Mouse (Mus musculus): ENCODE data around the gene Camta1.

Gene Camta1

GRCm38 (mm10) chr4:151666411-151666901 lies 195.2 kb downstream of the Camta1 start:
- DNase-seq, result peak; percentile 55 to 78

- no peak for DNase-seq
Measured at GRCm38 (mm10) chr4:151661486-151661885, 200.2 kb downstream of the Camta1 start.

- DNase-seq, result no peak
Measured at GRCm38 (mm10) chr4:151656427-151656826, 205.2 kb downstream of the Camta1 start.

- no peak for DNase-seq
Measured at GRCm38 (mm10) chr4:151655637-151656385, 205.9 kb downstream of the Camta1 start.

GRCm38 (mm10) chr4:151655227-151655626 lies 206.4 kb downstream of the Camta1 start:
- DNase-seq, result no peak

GRCm38 (mm10) chr4:151642418-151642817 lies 219.3 kb downstream of the Camta1 start:
- no peak for DNase-seq

- no peak for DNase-seq
Measured at GRCm38 (mm10) chr4:151640971-151641370, 220.7 kb downstream of the Camta1 start.

GRCm38 (mm10) chr4:151638941-151639340 lies 222.7 kb downstream of the Camta1 start:
- peak; percentile 55 to 71 for DNase-seq

GRCm38 (mm10) chr4:151637348-151637747 lies 224.3 kb downstream of the Camta1 start:
- DNase-seq, result no peak

GRCm38 (mm10) chr4:151634771-151635170 lies 226.9 kb downstream of the Camta1 start:
- DNase-seq, result no peak

- DNase-seq, result no peak
Measured at GRCm38 (mm10) chr4:151633795-151634194, 227.9 kb downstream of the Camta1 start.

- DNase-seq, result no peak
Measured at GRCm38 (mm10) chr4:151632321-151632720, 229.4 kb downstream of the Camta1 start.

- no peak for DNase-seq
Measured at GRCm38 (mm10) chr4:151630664-151631063, 231.0 kb downstream of the Camta1 start.

GRCm38 (mm10) chr4:151630231-151630630 lies 231.4 kb downstream of the Camta1 start:
- DNase-seq, result no peak

GRCm38 (mm10) chr4:151619541-151620016 lies 242.1 kb downstream of the Camta1 start:
- DNase-seq, result no peak

- DNase-seq, result no peak
Measured at GRCm38 (mm10) chr4:151618420-151619310, 243.0 kb downstream of the Camta1 start.

- no peak for DNase-seq
Measured at GRCm38 (mm10) chr4:151611621-151612020, 250.1 kb downstream of the Camta1 start.

- peak; percentile 58 to 71 for DNase-seq
Measured at GRCm38 (mm10) chr4:151610266-151610665, 251.4 kb downstream of the Camta1 start.

GRCm38 (mm10) chr4:151604907-151605306 lies 256.8 kb downstream of the Camta1 start:
- DNase-seq, result peak; percentile 52 to 67

GRCm38 (mm10) chr4:151604481-151604880 lies 257.2 kb downstream of the Camta1 start:
- DNase-seq, result peak; percentile 80 to 84

- no peak for DNase-seq
Measured at GRCm38 (mm10) chr4:151603586-151603985, 258.1 kb downstream of the Camta1 start.

- no peak for DNase-seq
Measured at GRCm38 (mm10) chr4:151595116-151595515, 266.6 kb downstream of the Camta1 start.

GRCm38 (mm10) chr4:151593042-151593441 lies 268.6 kb downstream of the Camta1 start:
- DNase-seq, result no peak

Data from kidney, postnatal 25 days (tissue).